ENCODE assay signal across 14 mouse cellular contexts in the genomic region with DNA sequence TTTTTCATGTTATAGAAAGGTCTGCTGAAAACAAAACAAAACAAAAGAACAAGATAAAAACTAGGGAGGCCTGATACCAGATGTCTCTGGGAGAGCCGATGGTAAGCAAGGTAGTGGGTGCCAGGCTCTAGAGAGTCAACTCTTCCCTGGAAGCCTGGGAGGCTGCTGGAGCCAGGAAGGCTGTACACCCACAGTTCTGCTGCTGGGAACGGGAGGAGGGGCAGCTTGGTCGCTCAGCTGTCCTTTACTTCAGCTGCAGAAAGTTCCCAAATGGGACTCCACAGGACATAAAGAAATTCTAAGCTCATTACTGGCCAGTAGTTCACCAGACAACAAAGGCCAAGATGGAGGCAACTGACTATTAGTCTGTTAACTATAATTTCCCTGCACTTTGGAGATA. TPM values are rescaled to one million over a fixed set of nuclear protein-coding genes. Genes with fewer than 3 reads are reported as not detected.
DNase-seq lines count a peak whose midpoint lies in the region; ATAC-seq and TF ChIP-seq lines count a peak whose summit lies in the region.
"Had no signal": no experiment of that assay in that cellular context is flagged by ENCODE, and none has a peak within 500 bp of the region (broad histone marks: within the 10 kb centered on the region; RNA-seq: fewer than 3 reads in every experiment).

No protein-coding gene starts in this region.

- H3K9me3 ChIP-seq in midbrain, embryonic 10.5 days (replicated peaks) = no peaks in the 10 kb centered on the region
- H3K9me3 ChIP-seq in midbrain, embryonic 14.5 days (ENCODE audit: control insufficient read depth, low read length) = no peaks in the 10 kb centered on the region
- H3K9me3 ChIP-seq in forebrain, embryonic 11.5 days (ENCODE audit: control insufficient read depth, low read length) = no peaks in the 10 kb centered on the region
- no peaks in the 10 kb centered on the region for H3K9me3 ChIP-seq in forebrain, postnatal 0 days (ENCODE audit: low read length)
- H3K9me3 ChIP-seq: hindbrain, embryonic 15.5 days; limb, embryonic 12.5 days; stomach, embryonic 15.5 days had no signal

- no peak for DNase-seq in midbrain, embryonic 10.5 days (ENCODE audit: low spot score)
- DNase-seq in midbrain, embryonic 14.5 days = no peak
- DNase-seq in forebrain, embryonic 11.5 days (ENCODE audit: low spot score) = no peak
- no peak for DNase-seq in forebrain, postnatal 0 days
- peak; percentile 46 to 51 for DNase-seq in right cerebral cortex, adult 2 months (ENCODE audit: low spot score in 2 of 2)
- no peak for DNase-seq in kidney, adult 11 months
- no peak for DNase-seq in spleen, postnatal 10 days (ENCODE audit: low spot score in 2 of 2)
- DNase-seq: cerebellum, adult 9-11 months; kidney, adult 8-10 months; thymus, postnatal 14 days had no signal

- H3K9ac ChIP-seq in midbrain, embryonic 14.5 days (replicated peaks; ENCODE audit: low read length) = no peak overlapping the region
- no peak overlapping the region for H3K9ac ChIP-seq in forebrain, embryonic 11.5 days (ENCODE audit: low read length)
- H3K9ac ChIP-seq in forebrain, postnatal 0 days = no peak overlapping the region
- H3K9ac ChIP-seq: hindbrain, embryonic 15.5 days; limb, embryonic 12.5 days; stomach, embryonic 15.5 days had no signal

- no peak for ATAC-seq in midbrain, embryonic 14.5 days (ENCODE audit: low FRiP score, low TSS enrichment)
- ATAC-seq in forebrain, embryonic 11.5 days (replicated peaks; ENCODE audit: low FRiP score) = 0 out of 2 replicates have a peak, but pooled peaks have one; percentile 39
- no peak for ATAC-seq in forebrain, postnatal 0 days

- H3K4me1 ChIP-seq in midbrain, embryonic 10.5 days = peaks cover 27% of the 10 kb centered on the region
- 0 out of 2 replicates have a peak, but pooled peaks cover 5% of the 10 kb centered on the region for H3K4me1 ChIP-seq in midbrain, embryonic 14.5 days (ENCODE audit: control insufficient read depth, insufficient read depth, low read length)
- H3K4me1 ChIP-seq in forebrain, embryonic 11.5 days (replicated peaks; ENCODE audit: control insufficient read depth, insufficient read depth, low read length) = peaks cover 7% of the 10 kb centered on the region
- peaks cover 12% of the 10 kb centered on the region for H3K4me1 ChIP-seq in forebrain, postnatal 0 days (ENCODE audit: insufficient read depth)
- H3K4me1 ChIP-seq: stomach, embryonic 15.5 days had no signal

- H3K4me3 ChIP-seq in midbrain, embryonic 10.5 days = no peak overlapping the region
- no peak overlapping the region for H3K4me3 ChIP-seq in midbrain, embryonic 14.5 days (replicated peaks; ENCODE audit: low read depth, low read length)
- no peak overlapping the region for H3K4me3 ChIP-seq in forebrain, embryonic 11.5 days (ENCODE audit: low read depth, low read length)
- no peak overlapping the region for H3K4me3 ChIP-seq in forebrain, postnatal 0 days (ENCODE audit: low read depth, low read length)
- H3K4me3 ChIP-seq: hindbrain, embryonic 15.5 days; limb, embryonic 12.5 days; stomach, embryonic 15.5 days had no signal

- 38% methylated on average over 3 of the region's 3 CpGs for WGBS in midbrain, embryonic 10.5 days
- WGBS in midbrain, embryonic 14.5 days = 41% methylated on average over 3 of the region's 3 CpGs
- WGBS in forebrain, embryonic 11.5 days = 33% methylated on average over 3 of the region's 3 CpGs
- 21% methylated on average over 3 of the region's 3 CpGs for WGBS in forebrain, postnatal 0 days

- no peak overlapping the region for H3K4me2 ChIP-seq in midbrain, embryonic 14.5 days (ENCODE audit: low read length)
- no peak overlapping the region for H3K4me2 ChIP-seq in forebrain, embryonic 11.5 days (ENCODE audit: low read depth, low read length, severe bottlenecking)
- no peak overlapping the region for H3K4me2 ChIP-seq in forebrain, postnatal 0 days (ENCODE audit: low read depth)
- H3K4me2 ChIP-seq: hindbrain, embryonic 15.5 days; limb, embryonic 12.5 days; stomach, embryonic 15.5 days had no signal

- H3K36me3 ChIP-seq in midbrain, embryonic 10.5 days = no peaks in the 10 kb centered on the region
- no peaks in the 10 kb centered on the region for H3K36me3 ChIP-seq in midbrain, embryonic 14.5 days (ENCODE audit: control insufficient read depth, insufficient read depth, low read length)
- H3K36me3 ChIP-seq in forebrain, embryonic 11.5 days (ENCODE audit: control insufficient read depth, insufficient read depth, low read length) = no peaks in the 10 kb centered on the region
- no peaks in the 10 kb centered on the region for H3K36me3 ChIP-seq in forebrain, postnatal 0 days (ENCODE audit: insufficient read depth)
- H3K36me3 ChIP-seq: hindbrain, embryonic 15.5 days; limb, embryonic 12.5 days; stomach, embryonic 15.5 days had no signal

- no peaks in the 10 kb centered on the region for H3K27me3 ChIP-seq in midbrain, embryonic 10.5 days (ENCODE audit: low read depth, poor library complexity, severe bottlenecking)
- H3K27me3 ChIP-seq in midbrain, embryonic 14.5 days (ENCODE audit: control insufficient read depth, insufficient read depth, low read length) = no peaks in the 10 kb centered on the region
- no peaks in the 10 kb centered on the region for H3K27me3 ChIP-seq in forebrain, embryonic 11.5 days (ENCODE audit: control insufficient read depth, insufficient read depth, low read length)
- H3K27me3 ChIP-seq in forebrain, postnatal 0 days (ENCODE audit: insufficient read depth, low read length) = no peaks in the 10 kb centered on the region
- H3K27me3 ChIP-seq: CH12.LX; hindbrain, embryonic 15.5 days; limb, embryonic 12.5 days; stomach, embryonic 15.5 days had no signal

- peak overlapping the region; percentile 57 for H3K27ac ChIP-seq in midbrain, embryonic 10.5 days (replicated peaks)
- H3K27ac ChIP-seq in midbrain, embryonic 14.5 days (replicated peaks; ENCODE audit: low read depth, low read length) = no peak overlapping the region
- peak overlapping the region; percentile 18; the same call in 1 of the 2 replicates for H3K27ac ChIP-seq in forebrain, embryonic 11.5 days (ENCODE audit: low read depth, low read length)
- H3K27ac ChIP-seq in forebrain, postnatal 0 days (ENCODE audit: low read depth, low read length) = peak overlapping the region; percentile 30; the same call in 1 of the 2 replicates
- H3K27ac ChIP-seq: hindbrain, embryonic 15.5 days; limb, embryonic 12.5 days; stomach, embryonic 15.5 days had no signal

- no peak for TF ChIP-seq CTCF in forebrain, postnatal 0 days (IDR thresholded peaks at IDR 0.05; ENCODE audit: low read depth)

RNA-seq across cellular contexts. Expression of gene Dclk2, which starts 50.2 kb away (rescaled TPM):
- 19.0 and 28.6 TPM in 2 replicates for polyA plus RNA-seq in midbrain, embryonic 10.5 days (2016; fragmentation: Nextera tagmentation; extraction: Ambion mirVana)
- 78.9 and 91.1 TPM in 2 replicates for polyA plus RNA-seq in midbrain, embryonic 14.5 days (2014; fragmentation: Nextera tagmentation; extraction: Ambion mirVana)
- polyA plus RNA-seq in forebrain, embryonic 11.5 days (2014; fragmentation: Nextera tagmentation; extraction: Ambion mirVana) = 44.2 and 49.0 TPM in 2 replicates
- total RNA-seq in forebrain, postnatal 0 days (2014; rRNA removed) = 141 and 166 TPM in 2 replicates
- polyA plus RNA-seq in forebrain, postnatal 0 days (2015; fragmentation: Nextera tagmentation; extraction: Ambion mirVana) = 57.1 and 72.4 TPM in 2 replicates

Comparison
In these comparisons a context has a peak if more than half of its experiments do, and no peak if none do; other contexts are left out.
1. DNase-seq: peak in right cerebral cortex, adult 2 months (2 of 2); none in midbrain, embryonic 10.5 days (single experiment), midbrain, embryonic 14.5 days (single experiment), forebrain, embryonic 11.5 days (single experiment), forebrain, postnatal 0 days (single experiment), kidney, adult 11 months (single experiment) and spleen, postnatal 10 days (0 of 2).